Mouse (Mus musculus): ENCODE data around the gene Haus7. TPM values are rescaled to one million over a fixed set of nuclear protein-coding genes. Genes with fewer than 3 reads are reported as not detected.

The Haus7 gene
- polyA plus RNA-seq, 1 experiment from 2014 or later = 9.0 TPM

GRCm38 (mm10) chrX:73476621-73477020 lies 17.8 kb upstream of the Haus7 start:
- Histone ChIP-seq H3K27ac (no peak overlapping the region), H3K4me3 (ENCODE audit: inconsistent target) (no peak overlapping the region)
- 91% methylated on average over 2 of the region's 2 CpGs for WGBS (ENCODE audit: missing documents)

DNA sequence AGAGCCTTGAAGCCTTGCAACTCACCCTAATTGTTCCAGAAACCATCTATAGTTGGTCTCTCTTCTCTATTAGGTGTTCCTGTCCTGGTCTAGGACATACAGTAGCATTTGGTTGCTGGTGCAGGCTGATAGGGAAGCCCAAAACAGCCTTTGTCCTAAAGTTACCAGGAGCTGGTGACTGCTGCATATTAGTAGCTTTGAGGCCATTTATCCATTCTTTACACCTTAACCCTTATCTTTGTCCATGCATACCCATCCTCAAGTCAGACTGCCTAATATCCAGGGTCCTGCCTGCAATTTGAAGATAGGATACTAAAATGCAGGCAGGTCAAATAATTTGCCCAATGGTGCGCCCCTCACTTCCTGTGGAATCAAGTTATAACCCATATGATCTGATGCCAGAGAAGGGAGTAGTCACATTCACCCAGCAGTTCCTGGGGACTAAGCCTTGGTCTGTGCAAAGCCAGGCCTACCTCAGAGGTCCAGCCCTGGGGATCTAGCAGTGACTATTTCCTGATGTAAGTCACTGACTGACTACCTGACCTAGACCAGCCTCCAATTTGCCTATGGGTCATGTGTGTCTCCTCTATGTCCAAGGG lies 16.9 kb upstream of the Haus7 start:
- no peak overlapping the region for H3K4me3 ChIP-seq (ENCODE audit: inconsistent target)
- H3K27ac ChIP-seq = no peak overlapping the region
- no peaks in the 10 kb centered on the region for H3K79me2 ChIP-seq (ENCODE audit: inconsistent target)
- 75% methylated on average over 1 of the region's 1 CpGs for WGBS (ENCODE audit: missing documents)
- no peaks in the 10 kb centered on the region for H3K36me3 ChIP-seq (ENCODE audit: inconsistent target)

More at GRCm38 (mm10) chrX:73476621-73477020, 17.8 kb upstream of the Haus7 start:
- Histone ChIP-seq H3K36me3 (ENCODE audit: inconsistent target) (no peaks in the 10 kb centered on the region), H3K79me2 (ENCODE audit: inconsistent target) (no peaks in the 10 kb centered on the region)

- 83% methylated on average over 12 of the region's 12 CpGs for WGBS (ENCODE audit: missing documents)
- Histone ChIP-seq H3K4me3 (ENCODE audit: inconsistent target) (no peak overlapping the region), H3K36me3 (ENCODE audit: inconsistent target) (no peaks in the 10 kb centered on the region), H3K79me2 (ENCODE audit: inconsistent target) (no peaks in the 10 kb centered on the region), H3K27ac (no peak overlapping the region)
Measured at GRCm38 (mm10) chrX:73474340-73475165, 15.7 kb upstream of the Haus7 start.

DNA sequence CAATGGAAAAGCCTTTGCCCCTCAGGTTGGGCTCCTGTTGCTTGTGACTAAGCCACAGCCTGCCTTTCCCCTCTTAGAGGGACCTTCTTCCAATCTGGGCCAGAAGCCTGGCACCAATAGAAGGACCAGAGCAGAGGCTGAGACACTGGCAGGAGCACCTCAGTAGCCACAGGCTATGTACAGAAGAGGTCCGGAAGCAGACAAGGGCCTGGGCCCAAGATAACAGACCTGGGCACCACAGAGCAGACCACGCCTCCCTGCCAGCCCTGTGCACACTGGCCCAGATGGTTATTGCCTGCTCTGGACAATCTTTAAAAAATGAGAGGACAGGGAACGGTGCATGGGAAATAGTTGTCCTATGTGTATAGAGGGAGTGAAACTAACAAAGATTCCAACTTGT lies 12.9 kb upstream of the Haus7 start:
- H3K27ac ChIP-seq = no peak overlapping the region
- H3K4me3 ChIP-seq (ENCODE audit: inconsistent target) = no peak overlapping the region
- 81% methylated on average over 3 of the region's 3 CpGs for WGBS (ENCODE audit: missing documents)
- H3K36me3 ChIP-seq (ENCODE audit: inconsistent target) = no peaks in the 10 kb centered on the region
- no peaks in the 10 kb centered on the region for H3K79me2 ChIP-seq (ENCODE audit: inconsistent target)

GRCm38 (mm10) chrX:73468752-73469151 lies 9.9 kb upstream of the Haus7 start:
- Histone ChIP-seq H3K36me3 (ENCODE audit: inconsistent target) (no peaks in the 10 kb centered on the region), H3K27ac (no peak overlapping the region), H3K79me2 (ENCODE audit: inconsistent target) (no peaks in the 10 kb centered on the region), H3K4me3 (ENCODE audit: inconsistent target) (no peak overlapping the region)
- WGBS (ENCODE audit: missing documents) = no CpG with 5 or more reads among the region's 1 CpGs

DNA sequence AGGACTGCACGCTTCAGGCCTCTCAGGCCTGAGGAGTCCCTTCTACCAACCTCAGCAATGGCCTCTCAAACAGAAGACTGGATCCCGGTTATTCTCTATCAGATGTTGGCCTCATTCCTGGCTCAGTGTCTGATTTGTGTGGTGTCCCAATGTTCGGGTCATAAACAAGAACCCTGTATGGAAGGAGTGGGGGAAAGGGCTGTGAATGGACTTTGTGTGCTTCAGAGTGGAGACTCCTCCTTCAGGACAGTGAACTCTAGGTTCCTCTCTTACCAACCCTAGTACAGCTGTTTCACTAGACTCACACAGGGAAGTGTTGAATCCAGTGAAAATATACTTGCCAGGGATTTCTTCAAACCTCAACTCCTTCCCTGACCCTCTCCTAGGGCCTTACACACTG lies 9.5 kb upstream of the Haus7 start:
- Histone ChIP-seq H3K36me3 (ENCODE audit: inconsistent target) (no peaks in the 10 kb centered on the region), H3K79me2 (ENCODE audit: inconsistent target) (no peaks in the 10 kb centered on the region), H3K27ac (no peak overlapping the region), H3K4me3 (ENCODE audit: inconsistent target) (no peak overlapping the region)
- 96% methylated on average over 3 of the region's 3 CpGs for WGBS (ENCODE audit: missing documents)

DNA sequence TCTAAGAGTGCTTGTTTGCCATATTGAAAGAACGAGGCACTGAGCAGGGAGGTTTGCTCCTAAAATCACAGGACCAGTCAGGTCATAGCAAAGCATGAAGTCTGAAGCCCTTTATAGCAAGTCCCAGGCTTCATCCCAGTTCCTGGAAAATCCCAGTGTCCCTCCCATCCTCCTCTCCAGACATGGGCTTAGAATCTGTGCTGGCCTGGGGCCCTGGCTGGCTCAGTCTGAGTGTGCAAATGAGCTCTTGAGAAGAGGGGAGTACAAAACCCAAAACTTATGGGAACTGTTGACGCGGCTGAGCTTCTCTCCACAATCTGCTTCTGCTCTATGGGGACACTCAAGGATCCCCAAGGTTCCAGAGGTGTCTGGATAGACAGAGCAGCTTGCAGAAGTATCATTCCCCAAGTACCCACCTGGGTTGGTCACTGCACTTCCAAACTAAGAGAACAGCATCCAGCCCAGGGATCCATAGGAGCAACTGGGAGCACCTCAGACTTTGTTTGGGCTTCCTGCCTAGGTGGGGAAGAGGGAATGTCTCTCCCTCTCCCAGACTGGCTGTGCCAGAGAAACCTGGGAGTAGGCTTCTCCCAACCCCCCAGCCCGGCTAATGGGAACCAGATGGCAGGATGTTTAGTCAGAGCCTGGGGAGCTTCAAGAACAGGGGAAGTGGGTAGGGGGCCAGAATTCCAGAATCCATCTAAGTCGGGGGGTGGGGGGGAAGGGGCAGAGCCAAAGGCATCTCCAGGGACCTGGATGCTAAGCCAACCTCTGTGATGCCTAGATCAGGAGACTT lies 8.8 kb upstream of the Haus7 start:
- 86% methylated on average over 4 of the region's 5 CpGs for WGBS (ENCODE audit: missing documents)

GRCm38 (mm10) chrX:73465483-73466186 lies 6.8 kb upstream of the Haus7 start:
- Histone ChIP-seq H3K4me3 (ENCODE audit: inconsistent target) (no peak overlapping the region), H3K36me3 (ENCODE audit: inconsistent target) (no peaks in the 10 kb centered on the region), H3K27ac (no peak overlapping the region), H3K79me2 (ENCODE audit: inconsistent target) (no peaks in the 10 kb centered on the region)
- WGBS (ENCODE audit: missing documents) = 86% methylated on average over 9 of the region's 9 CpGs

More for the DNA sequence above, 8.8 kb upstream of the Haus7 start:
- H3K27ac ChIP-seq = no peak overlapping the region
- H3K4me3 ChIP-seq (ENCODE audit: inconsistent target) = no peak overlapping the region
- H3K36me3 ChIP-seq (ENCODE audit: inconsistent target) = no peaks in the 10 kb centered on the region
- no peaks in the 10 kb centered on the region for H3K79me2 ChIP-seq (ENCODE audit: inconsistent target)

- no peaks in the 10 kb centered on the region for H3K36me3 ChIP-seq (ENCODE audit: inconsistent target)
- 89% methylated on average over 3 of the region's 4 CpGs for WGBS (ENCODE audit: missing documents)
- no peak overlapping the region for H3K27ac ChIP-seq
- H3K4me3 ChIP-seq (ENCODE audit: inconsistent target) = no peak overlapping the region
- no peaks in the 10 kb centered on the region for H3K79me2 ChIP-seq (ENCODE audit: inconsistent target)
Measured at GRCm38 (mm10) chrX:73460792-73461191, 1.9 kb upstream of the Haus7 start.

- no peak overlapping the region for H3K4me3 ChIP-seq (ENCODE audit: inconsistent target)
- no peak overlapping the region for H3K27ac ChIP-seq
- H3K36me3 ChIP-seq (ENCODE audit: inconsistent target) = no peaks in the 10 kb centered on the region
- no peaks in the 10 kb centered on the region for H3K79me2 ChIP-seq (ENCODE audit: inconsistent target)
- WGBS (ENCODE audit: missing documents) = 47% methylated on average over 2 of the region's 2 CpGs
Measured at GRCm38 (mm10) chrX:73451949-73452348, 6.9 kb downstream of the Haus7 start.

GRCm38 (mm10) chrX:73441428-73441827 lies 17.4 kb downstream of the Haus7 start:
- Histone ChIP-seq H3K4me3 (ENCODE audit: inconsistent target) (no peak overlapping the region), H3K36me3 (ENCODE audit: inconsistent target) (no peaks in the 10 kb centered on the region), H3K79me2 (ENCODE audit: inconsistent target) (no peaks in the 10 kb centered on the region), H3K27ac (no peak overlapping the region)
- 59% methylated on average over 2 of the region's 2 CpGs for WGBS (ENCODE audit: missing documents)

GRCm38 (mm10) chrX:73435252-73435651 lies 23.6 kb downstream of the Haus7 start, which contains the start of gene Trex2:
Gene Trex2, minus strand, starts transcription at chrX:73435344.
- H3K27ac ChIP-seq = no peak within 1 kb of the TSS
- no peaks in the 10 kb centered on the region for H3K36me3 ChIP-seq (ENCODE audit: inconsistent target)
- WGBS (ENCODE audit: missing documents) = 93% methylated on average over 9 of the region's 11 CpGs
- H3K79me2 ChIP-seq (ENCODE audit: inconsistent target) = no peaks in the 10 kb centered on the region
- H3K4me3 ChIP-seq (ENCODE audit: inconsistent target) = no peak within 1 kb of the TSS

DNA sequence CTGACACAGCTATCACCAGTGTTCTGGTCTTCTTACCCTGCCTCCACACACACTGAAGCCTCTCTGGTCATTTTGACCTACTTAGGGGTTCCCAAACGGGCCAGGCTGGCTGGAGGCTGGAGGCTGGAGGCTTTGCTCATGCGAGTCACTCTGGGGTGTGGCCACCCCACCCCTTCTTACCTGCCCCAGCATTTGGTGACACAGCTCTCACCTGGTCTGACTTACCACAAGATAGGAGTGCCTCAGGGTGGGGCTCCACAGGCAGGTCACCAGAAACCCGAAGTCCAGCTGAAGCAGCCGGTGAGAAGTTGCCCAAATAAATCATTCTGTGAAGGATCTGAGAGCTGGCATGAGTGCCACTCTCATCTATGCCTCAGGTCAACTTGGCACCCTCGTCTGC lies 26.0 kb downstream of the Haus7 start:
- 90% methylated on average over 5 of the region's 5 CpGs for WGBS (ENCODE audit: missing documents)
- H3K27ac ChIP-seq = no peak overlapping the region
- H3K36me3 ChIP-seq (ENCODE audit: inconsistent target) = no peaks in the 10 kb centered on the region
- H3K79me2 ChIP-seq (ENCODE audit: inconsistent target) = no peaks in the 10 kb centered on the region
- no peak overlapping the region for H3K4me3 ChIP-seq (ENCODE audit: inconsistent target)

DNA sequence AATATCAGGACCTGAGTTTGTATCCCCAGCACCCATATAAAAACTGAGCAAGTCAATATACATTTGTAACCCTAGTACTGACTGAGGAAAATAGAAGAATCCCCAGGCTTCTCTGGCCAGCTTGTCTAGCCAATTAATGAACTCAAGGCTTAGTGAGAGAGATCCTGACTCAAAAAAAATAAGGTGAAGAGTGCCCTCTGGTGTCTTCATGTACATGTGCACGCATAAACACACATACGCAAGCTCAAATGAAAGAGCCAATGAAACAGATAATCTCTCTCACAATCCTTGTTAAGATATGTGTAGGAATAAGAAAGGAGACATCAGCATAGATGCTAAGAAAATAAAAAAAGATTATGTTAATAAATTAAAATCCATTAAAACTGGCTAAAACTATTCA lies 28.8 kb downstream of the Haus7 start:
- no peak overlapping the region for H3K27ac ChIP-seq

More for the DNA sequence above, 28.8 kb downstream of the Haus7 start:
- Histone ChIP-seq H3K36me3 (ENCODE audit: inconsistent target) (no peaks in the 10 kb centered on the region), H3K4me3 (ENCODE audit: inconsistent target) (no peak overlapping the region), H3K79me2 (ENCODE audit: inconsistent target) (no peaks in the 10 kb centered on the region)
- WGBS (ENCODE audit: missing documents) = 100% methylated on average over 2 of the region's 2 CpGs

All from macrophage (primary cell).